Mouse (Mus musculus) G1E (cell line): Measurements from ENCODE around the gene Ipo9. TPM values are rescaled to one million over a fixed set of nuclear protein-coding genes. Genes with fewer than 3 reads are reported as not detected.

Experiments
- ATAC-seq: 2 replicates; pipeline ENCODE4 v1.8.0; 2016; ENCODE audit warnings: mild to moderate bottlenecking; ENCODE audit not compliant: insufficient number of reproducible peaks, poor library complexity, low FRiP score, severe bottlenecking; ENCODE audit errors: extremely low read depth
- DNase-seq: peaks from one replicate; pipeline ENCODE4 v3.0.0; 2012; ENCODE audit warnings: low spot score
- H3K27me3 ChIP-seq: 2 replicates; pipeline ENCODE4 v1.6.1; 2012; ENCODE audit warnings: mild to moderate bottlenecking, low read length, inconsistent platforms; ENCODE audit not compliant: insufficient read depth
- H3K36me3 ChIP-seq: replicated peaks from 2 replicates; pipeline ENCODE3; 2012; ENCODE audit warnings: mild to moderate bottlenecking, inconsistent platforms
- H3K4me1 ChIP-seq: 2 replicates; pipeline ENCODE4 v1.6.1; 2012; ENCODE audit warnings: low read depth, low read length, inconsistent platforms, mixed read lengths; ENCODE audit not compliant: insufficient read depth
- H3K4me3 ChIP-seq: 2 replicates; pipeline ENCODE4 v1.5.1; 2012; ENCODE audit warnings: low read depth, mild to moderate bottlenecking, inconsistent platforms, low read length, moderate library complexity, mixed read lengths
- H3K9me3 ChIP-seq: replicated peaks from 2 replicates; pipeline ENCODE4 v1.6.1; 2012; ENCODE audit warnings: inconsistent platforms
- CTCF ChIP-seq: IDR thresholded peaks from 2 replicates; pipeline ENCODE4 v1.5.1; 2012; ENCODE audit warnings: low read depth, low read length, inconsistent platforms, mixed read lengths
- GATA1 ChIP-seq: IDR thresholded peaks from 2 replicates; pipeline ENCODE4 v1.6.1; 2012; ENCODE audit warnings: borderline replicate concordance, low read length, inconsistent platforms, mixed read lengths
- GATA2 ChIP-seq: IDR thresholded peaks from 2 replicates; pipeline ENCODE4 v1.6.1; 2012; ENCODE audit warnings: low read depth, low read length, inconsistent platforms, borderline replicate concordance
- POLR2AphosphoS5 ChIP-seq: IDR thresholded peaks from 2 replicates; pipeline ENCODE4 v1.6.1; 2012; ENCODE audit warnings: low read depth, low read length, inconsistent platforms; ENCODE audit not compliant: insufficient replicate concordance
- TAL1 ChIP-seq: conservative IDR thresholded peaks from 2 replicates; pipeline ENCODE4 v1.6.1; 2012; ENCODE audit warnings: low read depth, low read length, inconsistent platforms, mixed read lengths
- polyA plus RNA-seq: library from polyadenylated mRNA; stranded (reverse); fragments of >175 nt; gene quantifications from 2 replicates; pipeline ENCODE4 v1.2.3, GENCODE M21; 2012
- total RNA-seq, 2 experiments: library from RNA; stranded (forward) in 1 of 2; stranded (reverse) in 1 of 2; fragments of 200-1000 nt in 1 of 2; fragments of >200 nt in 1 of 2; fragmentation: Nextera tagmentation in 1 of 2; gene quantifications; 2 replicates each; pipeline ENCODE4 v1.2.3; 2014 to 2017

Gene Ipo9
- total and polyA plus RNA-seq, 3 experiments: 14.4 to 109 (median 63.8) TPM

- ATAC-seq: no peak
- Histone ChIP-seq H3K4me1 (no peaks in the 10 kb centered on the region), H3K4me3 (no peak overlapping the region), H3K27me3 (peaks cover 26% of the 10 kb centered on the region), H3K9me3 (no peaks in the 10 kb centered on the region), H3K36me3 (no peaks in the 10 kb centered on the region)
- no peak for DNase-seq
- TF ChIP-seq CTCF (no peak), GATA1 (no peak), GATA2 (no peak), POLR2AphosphoS5 (no peak), TAL1 (no peak)
Measured at GRCm38 (mm10) chr1:135347498-135348169, 82.7 kb downstream of the Ipo9 start.

DNA sequence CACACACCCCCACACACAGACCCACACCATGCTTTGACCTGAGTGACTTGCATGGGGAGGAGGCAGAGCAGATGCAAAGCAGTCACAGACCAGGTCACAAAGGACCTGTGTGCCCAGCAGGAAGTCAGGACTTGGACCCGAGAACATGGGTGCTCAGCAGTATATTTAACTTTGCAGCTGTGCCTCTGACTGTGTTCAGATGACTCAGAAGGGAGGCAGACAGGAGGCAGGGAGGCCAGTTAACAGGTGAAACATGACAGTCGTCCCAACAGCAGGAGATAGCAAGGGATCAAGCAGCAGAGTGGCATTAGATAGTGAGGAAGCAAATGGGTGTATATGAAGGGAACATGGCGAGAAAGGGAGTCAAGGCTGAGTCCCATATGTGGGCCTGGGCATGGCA lies 83.4 kb downstream of the Ipo9 start:
- DNase-seq (no peak), ATAC-seq (no peak)
- TF ChIP-seq TAL1: no peak
- TF ChIP-seq GATA2: no peak
- no peak for TF ChIP-seq GATA1
- no peak for TF ChIP-seq CTCF
- TF ChIP-seq POLR2AphosphoS5: no peak
- H3K4me3 ChIP-seq: no peak overlapping the region
- H3K4me1 ChIP-seq: no peaks in the 10 kb centered on the region
- peaks cover 28% of the 10 kb centered on the region for H3K27me3 ChIP-seq
- no peaks in the 10 kb centered on the region for H3K9me3 ChIP-seq
- no peaks in the 10 kb centered on the region for H3K36me3 ChIP-seq

GRCm38 (mm10) chr1:135344026-135344425 lies 86.3 kb downstream of the Ipo9 start:
- no peak for TF ChIP-seq GATA1
- TF ChIP-seq POLR2AphosphoS5: no peak
- TF ChIP-seq TAL1: no peak
- TF ChIP-seq GATA2: no peak
- no peak for DNase-seq
- ATAC-seq: no peak
- Histone ChIP-seq H3K36me3 (no peaks in the 10 kb centered on the region), H3K9me3 (no peaks in the 10 kb centered on the region), H3K4me1 (no peaks in the 10 kb centered on the region), H3K27me3 (peaks cover 27% of the 10 kb centered on the region), H3K4me3 (no peak overlapping the region)

GRCm38 (mm10) chr1:135341947-135342346 lies 88.4 kb downstream of the Ipo9 start:
- Histone ChIP-seq H3K9me3 (no peaks in the 10 kb centered on the region), H3K4me3 (no peak overlapping the region), H3K4me1 (no peaks in the 10 kb centered on the region), H3K27me3 (peaks cover 19% of the 10 kb centered on the region), H3K36me3 (no peaks in the 10 kb centered on the region)
- TF ChIP-seq POLR2AphosphoS5 (no peak), GATA1 (no peak), GATA2 (no peak), TAL1 (no peak), CTCF (no peak)
- DNase-seq (no peak), ATAC-seq (no peak)

Other genes with a start within 250 kb of the Ipo9 start
- gene Elf3, start 171.9 kb downstream of the Ipo9 start, total RNA-seq (2014; fragmentation: Nextera tagmentation): not detected in 2 replicates
- gene Elf3, start 171.9 kb downstream of the Ipo9 start, total RNA-seq (2017): 0.12 TPM in 1 of 2 replicates, not detected in the other
- not detected in 2 replicates for gene Elf3, start 171.9 kb downstream of the Ipo9 start, polyA plus RNA-seq
- gene Rnpep, start 146.4 kb downstream of the Ipo9 start, total RNA-seq (2014; fragmentation: Nextera tagmentation): not detected in 2 replicates
- gene Rnpep, start 146.4 kb downstream of the Ipo9 start, total RNA-seq (2017): 0.17 and 1.4 TPM in 2 replicates
- 0.03 TPM in 1 of 2 replicates, not detected in the other for gene Rnpep, start 146.4 kb downstream of the Ipo9 start, polyA plus RNA-seq
- 87.0 and 89.5 TPM in 2 replicates for gene Timm17a, start 116.7 kb downstream of the Ipo9 start, total RNA-seq (2014; fragmentation: Nextera tagmentation)
- 91.1 TPM in 2 replicates for gene Timm17a, start 116.7 kb downstream of the Ipo9 start, total RNA-seq (2017)
- gene Timm17a, start 116.7 kb downstream of the Ipo9 start, polyA plus RNA-seq: 4.0 and 4.5 TPM in 2 replicates
- not detected in 2 replicates for gene Lmod1, start 105.7 kb downstream of the Ipo9 start, total RNA-seq (2014; fragmentation: Nextera tagmentation)
- gene Lmod1, start 105.7 kb downstream of the Ipo9 start, total RNA-seq (2017): 0.06 and 0.16 TPM in 2 replicates
- gene Lmod1, start 105.7 kb downstream of the Ipo9 start, polyA plus RNA-seq: not detected in 2 replicates
- not detected in 2 replicates for gene Shisa4, start 55.3 kb downstream of the Ipo9 start, total RNA-seq (2014; fragmentation: Nextera tagmentation)
- gene Shisa4, start 55.3 kb downstream of the Ipo9 start, total RNA-seq (2017): 0.12 and 0.16 TPM in 2 replicates
- gene Shisa4, start 55.3 kb downstream of the Ipo9 start, polyA plus RNA-seq: not detected in 2 replicates
- gene Nav1, start 176.8 kb upstream of the Ipo9 start, total RNA-seq (2014; fragmentation: Nextera tagmentation): not detected in 2 replicates
- gene Nav1, start 176.8 kb upstream of the Ipo9 start, total RNA-seq (2017): 0.22 and 0.35 TPM in 2 replicates
- not detected in 2 replicates for gene Nav1, start 176.8 kb upstream of the Ipo9 start, polyA plus RNA-seq